Mouse (Mus musculus): ENCODE data around the gene Epn1.

GRCm38 (mm10) chr7:5047313-5047712 lies 32.7 kb upstream of the Epn1 start:
- TF ChIP-seq CTCF (IDR thresholded peaks at IDR 0.05; ENCODE audit: control insufficient read depth, insufficient read depth, insufficient read length) (no peak), MAX (IDR thresholded peaks at IDR 0.05) (no peak), MYOG (IDR thresholded peaks at IDR 0.05; ENCODE audit: control insufficient read depth, extremely low read depth, insufficient read length) (no peak), USF1 (IDR thresholded peaks at IDR 0.05; ENCODE audit: low read depth) (no peak), CEBPB (IDR thresholded peaks at IDR 0.05; ENCODE audit: low read depth) (no peak)
